Mouse (Mus musculus) embryonic facial prominence, embryonic 11.5 days (tissue): ENCODE data around the gene Prdm16. TPM values are rescaled to one million over a fixed set of nuclear protein-coding genes. Genes with fewer than 3 reads are reported as not detected.

Source experiments
- ATAC-seq: fragments of 200-750 bp; cut with Nextera tagmentation; replicated peaks from 2 replicates; pipeline ENCODE4 v1.8.0; 2017; ENCODE audit warnings: low read depth; ENCODE audit not compliant: insufficient number of reproducible peaks, low FRiP score, low TSS enrichment
- DNase-seq: peaks from one replicate; pipeline ENCODE4 v3.0.0-alpha.2; 2015; ENCODE audit warnings: low spot score
- H3K27ac ChIP-seq: fragments of 300-500 bp; sonication (generic); replicated peaks from 2 replicates; pipeline ENCODE4 v1.5.1; 2014; ENCODE audit warnings: mild to moderate bottlenecking, low read depth, low read length, control low read depth
- H3K27me3 ChIP-seq: fragments of 300-500 bp; sonication (generic); 2 replicates; pipeline ENCODE4 v1.6.1; 2014; ENCODE audit warnings: mild to moderate bottlenecking, low read length, moderate library complexity, mixed read lengths; ENCODE audit not compliant: control insufficient read depth, insufficient read depth
- H3K36me3 ChIP-seq: fragments of 300-500 bp; sonication (generic); replicated peaks from 2 replicates; pipeline ENCODE4 v1.6.1; 2014; ENCODE audit warnings: low read depth, mild to moderate bottlenecking, low read length, moderate library complexity, mixed read lengths; ENCODE audit not compliant: control insufficient read depth, insufficient read depth
- H3K4me1 ChIP-seq: fragments of 300-500 bp; sonication (generic); 2 replicates; pipeline ENCODE4 v1.6.1; 2014; ENCODE audit warnings: low read length, mixed read lengths; ENCODE audit not compliant: control insufficient read depth, insufficient read depth
- H3K4me2 ChIP-seq: fragments of 300-500 bp; sonication (generic); 2 replicates; pipeline ENCODE4 v1.6.1; 2014; ENCODE audit warnings: low read depth, mild to moderate bottlenecking, control low read depth, low read length, moderate library complexity
- H3K4me3 ChIP-seq: fragments of 300-500 bp; sonication (generic); 2 replicates; pipeline ENCODE4 v1.5.1; 2014; ENCODE audit warnings: low read depth, low read length, control low read depth
- H3K9ac ChIP-seq: fragments of 300-500 bp; sonication (generic); replicated peaks from 2 replicates; pipeline ENCODE4 v1.6.1; 2014; ENCODE audit warnings: mild to moderate bottlenecking, control low read depth, low read length
- H3K9me3 ChIP-seq: fragments of 300-500 bp; sonication (generic); replicated peaks from 2 replicates; pipeline ENCODE4 v1.6.1; 2016; ENCODE audit warnings: mild to moderate bottlenecking, low read length, inconsistent platforms, mixed read lengths; ENCODE audit not compliant: control insufficient read depth
- WGBS: fragments of 180-500 bp; shearing (Covaris S2); extraction: QIAGEN DNeasy Blood & Tissue Kit; methylation state at CpG from one replicate; pipeline ENCODE4 v1.1.7; 2014; 5-methylcytosine and 5-hydroxymethylcytosine counted together
- polyA plus RNA-seq: library from polyadenylated mRNA; unstranded; fragments of >200 nt; fragmentation: Nextera tagmentation; extraction: Ambion mirVana; gene quantifications from 2 replicates; pipeline ENCODE4 v1.2.1, GENCODE M21; 2014

Gene Prdm16
- polyA plus RNA-seq, result 22.3 and 28.3 TPM in 2 replicates

GRCm38 (mm10) chr4:154636721-154637311, at the start of gene Prdm16:
Gene Prdm16, minus strand, starts transcription at chr4:154636873.
- H3K4me1 ChIP-seq, result peaks cover 13% of the 10 kb centered on the region

DNA sequence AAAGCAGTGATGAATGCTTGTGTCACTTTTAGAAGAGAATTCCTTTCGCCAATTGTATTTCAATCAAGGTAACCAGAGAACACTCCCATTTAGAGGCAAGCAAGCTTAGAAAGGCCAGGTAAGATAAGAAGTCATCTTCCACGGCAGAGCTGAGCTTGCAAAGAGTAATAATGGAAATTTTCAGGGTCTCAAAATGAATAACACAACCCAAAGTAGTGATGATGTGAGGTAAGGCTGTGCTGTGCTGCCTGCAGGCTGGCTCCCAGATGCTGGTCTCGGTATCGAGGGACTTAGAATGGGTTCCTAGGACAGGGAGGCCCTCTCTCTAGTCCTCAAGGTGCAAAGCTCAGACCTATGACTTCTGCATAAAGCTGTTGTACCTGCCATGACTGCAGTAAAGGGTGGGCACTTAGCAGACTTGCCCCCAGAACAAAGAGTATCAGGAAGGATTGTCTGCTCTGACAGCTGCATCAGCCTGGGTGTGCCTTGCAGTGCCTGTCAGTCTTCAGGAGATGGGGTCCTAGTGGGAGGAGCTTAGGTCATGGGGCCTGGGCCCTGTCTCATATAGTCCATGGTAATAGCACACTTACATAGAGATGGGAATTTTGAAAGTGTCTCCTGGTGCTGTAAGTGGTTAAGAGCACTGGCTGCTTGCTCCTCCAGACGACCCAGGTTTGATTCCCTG, 46.5 kb upstream of the Prdm16 start:
- no peak overlapping the region for H3K27ac ChIP-seq
- H3K4me3 ChIP-seq, result no peak overlapping the region
- H3K27me3 ChIP-seq, result no peaks in the 10 kb centered on the region
- 78% methylated on average over 5 of the region's 5 CpGs for WGBS
- H3K4me1 ChIP-seq, result no peaks in the 10 kb centered on the region
- H3K9ac ChIP-seq, result no peak overlapping the region
- no peak for ATAC-seq
- DNase-seq, result no peak
- H3K36me3 ChIP-seq, result no peaks in the 10 kb centered on the region
- H3K4me2 ChIP-seq, result no peak overlapping the region
- H3K9me3 ChIP-seq, result no peaks in the 10 kb centered on the region

More at GRCm38 (mm10) chr4:154636721-154637311, at the start of gene Prdm16:
- Histone ChIP-seq H3K27me3 (peaks cover 36% of the 10 kb centered on the region), H3K4me3 (peak within 1 kb of the TSS; percentile 79), H3K27ac (peak within 1 kb of the TSS; percentile 97), H3K36me3 (no peaks in the 10 kb centered on the region), H3K4me2 (peak within 1 kb of the TSS; percentile 96), H3K9ac (peak within 1 kb of the TSS; percentile 94), H3K9me3 (no peaks in the 10 kb centered on the region)
- ATAC-seq (0 out of 2 replicates have a peak, but pooled peaks have one; percentile 17), DNase-seq (peak; percentile 90)
- under 1% methylated on average over 47 of the region's 47 CpGs for WGBS

DNA sequence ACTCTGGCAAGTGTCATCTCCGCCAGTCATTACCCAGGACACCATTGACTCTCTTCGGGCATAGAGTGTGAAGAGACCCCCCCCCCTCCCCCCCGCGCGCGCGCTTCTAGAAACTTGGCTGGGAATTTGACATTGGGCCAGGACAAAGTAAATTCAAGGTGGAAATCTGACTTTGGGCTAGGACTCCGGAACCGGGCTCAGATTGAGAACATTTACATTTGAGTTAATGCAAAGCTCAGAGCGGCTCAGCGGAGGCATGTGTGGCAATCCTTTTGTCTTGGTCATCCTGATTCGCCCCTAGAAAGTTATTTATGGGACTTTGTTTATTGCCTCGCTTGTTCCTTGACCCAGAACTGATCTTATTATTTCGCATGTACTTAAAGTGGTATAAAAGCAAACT, 45.6 kb upstream of the Prdm16 start:
- Histone ChIP-seq H3K27me3 (no peaks in the 10 kb centered on the region), H3K9me3 (no peaks in the 10 kb centered on the region), H3K4me2 (no peak overlapping the region), H3K4me3 (no peak overlapping the region), H3K9ac (no peak overlapping the region), H3K27ac (no peak overlapping the region), H3K36me3 (no peaks in the 10 kb centered on the region), H3K4me1 (no peaks in the 10 kb centered on the region)
- 51% methylated on average over 14 of the region's 14 CpGs for WGBS
- no peak for ATAC-seq
- DNase-seq, result no peak

GRCm38 (mm10) chr4:154675441-154676000, 38.8 kb upstream of the Prdm16 start:
- H3K9me3 ChIP-seq, result no peaks in the 10 kb centered on the region
- H3K4me1 ChIP-seq, result no peaks in the 10 kb centered on the region
- 74% methylated on average over 10 of the region's 10 CpGs for WGBS
- H3K4me3 ChIP-seq, result no peak overlapping the region
- no peaks in the 10 kb centered on the region for H3K36me3 ChIP-seq
- H3K9ac ChIP-seq, result no peak overlapping the region
- H3K27ac ChIP-seq, result no peak overlapping the region
- no peaks in the 10 kb centered on the region for H3K27me3 ChIP-seq
- ATAC-seq (no peak), DNase-seq (no peak)
- no peak overlapping the region for H3K4me2 ChIP-seq

- H3K4me1 ChIP-seq, result no peaks in the 10 kb centered on the region
- WGBS, result 44% methylated on average over 15 of the region's 15 CpGs
- no peak for ATAC-seq
Observed at GRCm38 (mm10) chr4:154674966-154675365, 38.3 kb upstream of the Prdm16 start.

GRCm38 (mm10) chr4:154674541-154674940, 37.9 kb upstream of the Prdm16 start:
- no peak overlapping the region for H3K4me3 ChIP-seq
- no peaks in the 10 kb centered on the region for H3K36me3 ChIP-seq
- H3K9ac ChIP-seq, result no peak overlapping the region
- H3K4me2 ChIP-seq, result no peak overlapping the region
- DNase-seq (peak; percentile 86), ATAC-seq (no peak)
- H3K9me3 ChIP-seq, result no peaks in the 10 kb centered on the region
- WGBS, result 3% methylated on average over 12 of the region's 12 CpGs
- H3K27ac ChIP-seq, result no peak overlapping the region
- no peaks in the 10 kb centered on the region for H3K4me1 ChIP-seq
- no peaks in the 10 kb centered on the region for H3K27me3 ChIP-seq

More at GRCm38 (mm10) chr4:154674966-154675365, 38.3 kb upstream of the Prdm16 start:
- Histone ChIP-seq H3K4me3 (no peak overlapping the region), H3K27me3 (no peaks in the 10 kb centered on the region), H3K9me3 (no peaks in the 10 kb centered on the region), H3K36me3 (no peaks in the 10 kb centered on the region), H3K27ac (no peak overlapping the region), H3K9ac (no peak overlapping the region), H3K4me2 (no peak overlapping the region)
- peak; percentile 21 for DNase-seq

DNA sequence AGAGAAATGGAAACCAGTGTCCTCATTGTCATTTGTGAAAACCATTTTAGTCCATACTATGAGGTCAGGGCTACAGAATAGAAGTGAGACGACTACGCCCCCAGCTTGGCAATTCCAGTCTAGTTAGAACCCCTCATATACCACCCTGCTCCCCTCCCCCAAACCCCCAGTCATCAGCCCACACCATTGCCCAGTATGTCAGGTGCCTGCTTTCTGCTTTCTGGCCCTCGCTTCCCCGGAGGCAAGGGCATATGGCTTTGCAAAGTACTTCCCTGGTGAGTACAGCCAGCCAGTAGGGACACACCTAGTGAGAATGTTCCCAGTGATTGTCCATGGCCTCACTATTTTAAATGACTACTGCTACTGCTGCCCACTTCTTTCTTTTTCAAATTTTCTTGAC, 37.3 kb upstream of the Prdm16 start:
- Histone ChIP-seq H3K9ac (no peak overlapping the region), H3K27me3 (no peaks in the 10 kb centered on the region), H3K4me3 (no peak overlapping the region), H3K27ac (no peak overlapping the region), H3K4me1 (no peaks in the 10 kb centered on the region), H3K36me3 (no peaks in the 10 kb centered on the region), H3K9me3 (no peaks in the 10 kb centered on the region), H3K4me2 (no peak overlapping the region)
- no peak for ATAC-seq
- no peak for DNase-seq
- WGBS, result 65% methylated on average over 4 of the region's 4 CpGs

DNA sequence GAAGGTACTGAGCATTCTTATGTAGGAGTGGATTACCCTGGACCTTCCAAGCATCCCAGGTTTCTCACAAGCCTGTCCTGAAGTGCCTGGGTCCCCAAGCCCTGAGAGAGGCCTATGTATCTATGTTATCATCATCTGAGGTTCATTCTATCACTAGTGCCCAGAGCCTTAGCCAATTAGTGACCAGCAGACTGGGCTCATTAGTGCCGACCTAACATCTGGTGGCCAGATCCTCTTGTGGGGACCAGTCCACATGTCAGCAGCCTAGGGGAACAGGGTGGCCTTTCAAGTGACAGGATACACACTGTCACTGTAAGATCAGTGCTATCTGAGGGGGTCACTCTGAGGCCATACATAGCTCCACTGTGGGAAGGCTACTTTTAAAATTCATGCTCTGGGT, 35.4 kb upstream of the Prdm16 start:
- H3K9ac ChIP-seq, result no peak overlapping the region
- no peak overlapping the region for H3K27ac ChIP-seq
- 21% methylated on average over 1 of the region's 1 CpGs for WGBS
- H3K4me3 ChIP-seq, result no peak overlapping the region
- H3K4me2 ChIP-seq, result no peak overlapping the region
- no peaks in the 10 kb centered on the region for H3K9me3 ChIP-seq
- DNase-seq (no peak), ATAC-seq (no peak)
- H3K36me3 ChIP-seq, result no peaks in the 10 kb centered on the region
- no peaks in the 10 kb centered on the region for H3K4me1 ChIP-seq
- no peaks in the 10 kb centered on the region for H3K27me3 ChIP-seq
